Mouse (Mus musculus) left cerebral cortex, adult 18-20 months (tissue): Measurements from ENCODE around the gene Gm16223. TPM values are rescaled to one million over a fixed set of nuclear protein-coding genes. Genes with fewer than 3 reads are reported as not detected.
A peak's percentile ranks its signal among the peaks of the same experiment; 100 is the strongest.

Source experiments
- DNase-seq, 2 experiments: peaks; one replicate each; pipeline ENCODE4 v3.0.0; 2021 to 2022; ENCODE audit warnings: low spot score in 2 of 2, mixed read lengths in 1 of 2
- total RNA-seq, 2 experiments: library from RNA; stranded (reverse); gene quantifications; 2 replicates each; pipeline ENCODE4 v1.2.3; 2021

The Gm16223 gene
- total RNA-seq, 2 experiments from 2014 or later, result not detected

- no peak for DNase-seq
Measured at GRCm38 (mm10) chr5:42212353-42212752, 144.6 kb downstream of the Gm16223 start.

- no peak for DNase-seq
Measured at GRCm38 (mm10) chr5:42224840-42225239, 157.1 kb downstream of the Gm16223 start.

GRCm38 (mm10) chr5:42228631-42229030 lies 160.9 kb downstream of the Gm16223 start:
- peak; percentile 11 to 23 for DNase-seq

- peak; percentile 21 to 33 for DNase-seq
Measured at GRCm38 (mm10) chr5:42239291-42239690, 171.5 kb downstream of the Gm16223 start.

GRCm38 (mm10) chr5:42239806-42240205 lies 172.0 kb downstream of the Gm16223 start:
- peak in 1 of 2 experiments; percentile 26 for DNase-seq

GRCm38 (mm10) chr5:42250376-42250775 lies 182.6 kb downstream of the Gm16223 start:
- no peak for DNase-seq

Other genes with a start within 250 kb of the Gm16223 start
- 10 to 100 TPM; 35.8 to 37.5 TPM for gene Bod1l, start 223.6 kb upstream of the Gm16223 start, total RNA-seq